Mouse (Mus musculus) left cerebral cortex, adult 2 months (tissue): ENCODE results near the gene Gart. TPM values are rescaled to one million over a fixed set of nuclear protein-coding genes. Genes with fewer than 3 reads are reported as not detected.
"Not testable (repeated sequence)": the region's sequence is repeated elsewhere in the genome, so short reads cannot be mapped to it uniquely, and the experiment has no call there.

Experiments used
- DNase-seq, 2 experiments: peaks; one replicate each; pipeline ENCODE4 v3.0.0; 2021 to 2022; ENCODE audit warnings: low spot score in 2 of 2, mixed read lengths in 1 of 2; ENCODE audit errors: extremely low spot score in 1 of 2
- H3K27ac ChIP-seq: fragments of 200-600 bp; 2 replicates; pipeline ENCODE4 v1.8.1; 2022
- H3K4me3 ChIP-seq: fragments of 200-600 bp; 2 replicates; pipeline ENCODE4 v1.8.1; 2022
- CTCF ChIP-seq: fragments of 200-600 bp; IDR thresholded peaks from 2 replicates; pipeline ENCODE4 v1.8.1; 2022; ENCODE audit warnings: antibody characterized with exemption, mild to moderate bottlenecking, moderate library complexity
- intact Hi-C: fragments of 180-260 bp; cut with DNase I; formaldehyde crosslinking; loops from one replicate; pipeline ENCODE4 v1.15.1; 2025
- total RNA-seq, 2 experiments: library from RNA; stranded (reverse); gene quantifications; 2 replicates each; pipeline ENCODE4 v1.2.3; 2021

Gene Gart
- total RNA-seq, 2 experiments from 2014 or later, result 48.4 to 52.8 TPM

- DNase-seq, result peak; percentile 95 to 97
- no peak for TF ChIP-seq CTCF
- peak within 1 kb of the TSS; percentile 98 for H3K27ac ChIP-seq
- H3K4me3 ChIP-seq, result peak within 1 kb of the TSS; percentile 63
- intact Hi-C loops, result loop anchor here (2.0 to 10.0 kb wide), 2 partner anchors 51 to 603 kb away; partner anchors contain the start of genes Paxbp1 and Tmem50b
Observed at GRCm38 (mm10) chr16:91647461-91648219, 888 bp upstream of the Gart start, which contains the start of gene Son. Gene Son, plus strand, starts transcription at chr16:91647506.

GRCm38 (mm10) chr16:91645995-91646602 lies 653 bp downstream of the Gart start:
- Histone ChIP-seq H3K4me3 (peak overlapping the region; percentile 63), H3K27ac (peak overlapping the region; percentile 98)
- no peak for DNase-seq
- TF ChIP-seq CTCF, result no peak; the same call in 1 of the 2 replicates
- intact Hi-C loops, result loop anchor here (2.0 to 10.0 kb wide), 2 partner anchors 49 to 601 kb away; partner anchors contain the start of genes Paxbp1 and Tmem50b

GRCm38 (mm10) chr16:91645420-91645819 lies 1.3 kb downstream of the Gart start:
- H3K4me3 ChIP-seq, result not testable (repeated sequence)
- intact Hi-C loops, result loop anchor here (10.0 kb wide), 1 partner anchor 601 kb away; the partner anchor contains the start of gene Paxbp1

GRCm38 (mm10) chr16:91644901-91645300 lies 1.9 kb downstream of the Gart start:
- intact Hi-C loops, result loop anchor here (10.0 kb wide), 1 partner anchor 600 kb away; the partner anchor contains the start of gene Paxbp1
- no peak for DNase-seq
- Histone ChIP-seq H3K4me3 (no peak overlapping the region), H3K27ac (no peak overlapping the region)
- no peak for TF ChIP-seq CTCF

More at GRCm38 (mm10) chr16:91645420-91645819, 1.3 kb downstream of the Gart start:
- not testable (repeated sequence) for DNase-seq, H3K27ac ChIP-seq

- no peak for TF ChIP-seq CTCF
- Histone ChIP-seq H3K4me3 (no peak overlapping the region), H3K27ac (peak overlapping the region; percentile 10; the same call in 1 of the 2 replicates)
- no peak for DNase-seq
- intact Hi-C loops, result loop anchor here (10.0 kb wide), 1 partner anchor 595 kb away; the partner anchor contains the start of gene Paxbp1
Observed at GRCm38 (mm10) chr16:91640171-91640570, 6.6 kb downstream of the Gart start.

- DNase-seq, result no peak
- intact Hi-C loops, result loop anchor here (10.0 kb wide), 1 partner anchor 595 kb away; the partner anchor contains the start of gene Paxbp1
- TF ChIP-seq CTCF, result no peak
- Histone ChIP-seq H3K4me3 (no peak overlapping the region), H3K27ac (peak overlapping the region; percentile 87; the same call in 1 of the 2 replicates)
Observed at GRCm38 (mm10) chr16:91639636-91640035, 7.1 kb downstream of the Gart start.

- TF ChIP-seq CTCF, result no peak
- Histone ChIP-seq H3K27ac (peak overlapping the region; percentile 87), H3K4me3 (no peak overlapping the region)
- DNase-seq, result no peak
- intact Hi-C loops, result no loop called here
Observed at GRCm38 (mm10) chr16:91639161-91639560, 7.6 kb downstream of the Gart start.

- no peak for TF ChIP-seq CTCF
- DNase-seq, result no peak
- intact Hi-C loops, result no loop called here
Observed at GRCm38 (mm10) chr16:91633641-91634040, 13.1 kb downstream of the Gart start.

GRCm38 (mm10) chr16:91632940-91633339 lies 13.8 kb downstream of the Gart start:
- Histone ChIP-seq H3K27ac (no peak overlapping the region), H3K4me3 (no peak overlapping the region)
- intact Hi-C loops, result no loop called here
- no peak for TF ChIP-seq CTCF
- no peak for DNase-seq

More at GRCm38 (mm10) chr16:91633641-91634040, 13.1 kb downstream of the Gart start:
- Histone ChIP-seq H3K27ac (no peak overlapping the region), H3K4me3 (no peak overlapping the region)

- TF ChIP-seq CTCF, result no peak
- DNase-seq, result no peak
- intact Hi-C loops, result no loop called here
Observed at GRCm38 (mm10) chr16:91632439-91632838, 14.3 kb downstream of the Gart start.

GRCm38 (mm10) chr16:91630584-91630983 lies 16.2 kb downstream of the Gart start:
- TF ChIP-seq CTCF, result no peak
- no peak for DNase-seq
- Histone ChIP-seq H3K27ac (no peak overlapping the region), H3K4me3 (no peak overlapping the region)
- intact Hi-C loops, result no loop called here

More at GRCm38 (mm10) chr16:91632439-91632838, 14.3 kb downstream of the Gart start:
- no peak overlapping the region for H3K4me3 ChIP-seq
- H3K27ac ChIP-seq, result no peak overlapping the region

- H3K27ac ChIP-seq, result no peak overlapping the region
- intact Hi-C loops, result no loop called here
- H3K4me3 ChIP-seq, result no peak overlapping the region
- no peak for TF ChIP-seq CTCF
- no peak for DNase-seq
Observed at GRCm38 (mm10) chr16:91629749-91630148, 17.0 kb downstream of the Gart start.
